Mouse (Mus musculus) layer of hippocampus, adult 2 months (tissue): ENCODE data around the gene Theg. TPM values are rescaled to one million over a fixed set of nuclear protein-coding genes. Genes with fewer than 3 reads are reported as not detected.

Experiments
- DNase-seq, 2 experiments: peaks; one replicate each; pipeline ENCODE4 v3.0.0; 2022; ENCODE audit warnings: low spot score in 2 of 2
- H3K27ac ChIP-seq: fragments of 200-600 bp; 2 replicates; pipeline ENCODE4 v1.8.1; 2022
- H3K4me3 ChIP-seq: fragments of 200-600 bp; 2 replicates; pipeline ENCODE4 v1.8.1; 2022; ENCODE audit warnings: mild to moderate bottlenecking
- CTCF ChIP-seq: fragments of 200-600 bp; conservative IDR thresholded peaks from 2 replicates; pipeline ENCODE4 v1.8.1; 2022; ENCODE audit warnings: antibody characterized with exemption, mild to moderate bottlenecking, moderate library complexity
- long read RNA-seq, 2 experiments: library from polyadenylated mRNA; stranded (forward); transcript quantifications; one replicate each; pipeline ENCODE4 v2.0.0; 2021; ENCODE audit warnings: borderline mapping rate in 2 of 2
- total RNA-seq, 2 experiments: library from RNA; stranded (reverse); gene quantifications; 2 replicates each; pipeline ENCODE4 v1.2.3; 2021

The Theg gene
- 1 to 10 TPM in 1 of 2 experiments, not detected in 1; 1.2 TPM for total RNA-seq
- long read RNA-seq, experiment 1, partial matches to known transcripts, result 0 of 1 reads
- long read RNA-seq, experiment 1, other reads (novel, unspliced or antisense), result 1 of 1 reads
- long read RNA-seq, experiment 2, result 0 reads

DNA sequence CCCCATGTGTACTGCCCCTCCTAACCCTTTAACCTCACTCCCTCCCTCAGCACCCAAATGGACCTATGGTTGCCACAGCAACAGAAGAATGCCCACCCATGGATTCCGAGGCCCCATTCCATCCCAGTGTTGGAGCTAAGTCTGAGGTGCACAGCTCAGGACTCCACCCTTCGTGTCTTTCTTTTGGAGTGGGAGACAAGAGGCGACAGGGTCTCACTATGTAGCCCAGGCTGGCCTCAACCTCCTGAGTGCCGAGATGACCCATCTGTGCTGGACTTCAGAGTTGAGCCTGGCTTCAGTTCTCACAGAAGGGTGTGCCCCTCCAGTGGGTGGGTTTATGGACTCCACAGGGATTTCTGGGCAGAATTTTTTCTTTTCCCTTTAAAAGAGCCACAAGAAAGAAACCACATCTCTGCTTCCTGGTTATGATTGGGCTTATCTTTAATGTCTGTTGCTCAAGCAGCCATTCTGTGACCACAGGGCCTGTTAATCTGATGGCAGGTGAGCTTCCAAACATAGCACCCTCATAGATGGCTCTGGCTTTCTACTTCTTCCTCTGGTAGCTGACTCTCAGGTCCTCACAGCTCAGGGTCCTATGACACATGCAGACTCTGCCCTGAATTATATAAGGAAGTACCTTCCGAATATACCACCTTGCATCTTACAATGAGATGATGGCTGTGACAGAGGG, at the start of gene Theg:
Gene Theg, minus strand, starts transcription at position 271 of the 691 bp plus-strand sequence.
- no peak for DNase-seq
- no peak within 1 kb of the TSS for H3K27ac ChIP-seq
- TF ChIP-seq CTCF, result no peak

DNA sequence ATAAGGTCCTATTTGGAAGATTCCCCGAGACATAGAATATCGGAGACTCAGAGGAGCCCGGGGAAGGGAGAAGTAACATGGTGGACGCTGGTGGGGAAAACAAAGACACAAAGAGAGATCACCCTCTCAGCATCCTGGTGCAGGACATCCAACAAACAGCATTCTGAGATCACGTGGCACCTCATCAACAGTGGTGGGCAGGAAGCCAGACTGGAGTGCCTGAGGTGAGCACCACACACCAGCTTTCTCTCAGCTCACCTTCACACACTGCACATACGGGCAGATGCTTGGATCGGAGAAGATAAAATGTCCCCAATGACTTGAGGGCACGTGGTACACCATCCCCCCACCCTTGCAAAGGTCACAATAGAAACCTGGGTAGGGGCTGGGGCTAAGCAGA, 49.2 kb upstream of the Theg start:
- peak overlapping the region; percentile 75 for H3K4me3 ChIP-seq
- DNase-seq, result no peak
- no peak for TF ChIP-seq CTCF
- H3K27ac ChIP-seq, result peak overlapping the region; percentile 98; the same call in 1 of the 2 replicates

More for the DNA sequence above, at the start of gene Theg:
- H3K4me3 ChIP-seq, result no peak within 1 kb of the TSS

DNA sequence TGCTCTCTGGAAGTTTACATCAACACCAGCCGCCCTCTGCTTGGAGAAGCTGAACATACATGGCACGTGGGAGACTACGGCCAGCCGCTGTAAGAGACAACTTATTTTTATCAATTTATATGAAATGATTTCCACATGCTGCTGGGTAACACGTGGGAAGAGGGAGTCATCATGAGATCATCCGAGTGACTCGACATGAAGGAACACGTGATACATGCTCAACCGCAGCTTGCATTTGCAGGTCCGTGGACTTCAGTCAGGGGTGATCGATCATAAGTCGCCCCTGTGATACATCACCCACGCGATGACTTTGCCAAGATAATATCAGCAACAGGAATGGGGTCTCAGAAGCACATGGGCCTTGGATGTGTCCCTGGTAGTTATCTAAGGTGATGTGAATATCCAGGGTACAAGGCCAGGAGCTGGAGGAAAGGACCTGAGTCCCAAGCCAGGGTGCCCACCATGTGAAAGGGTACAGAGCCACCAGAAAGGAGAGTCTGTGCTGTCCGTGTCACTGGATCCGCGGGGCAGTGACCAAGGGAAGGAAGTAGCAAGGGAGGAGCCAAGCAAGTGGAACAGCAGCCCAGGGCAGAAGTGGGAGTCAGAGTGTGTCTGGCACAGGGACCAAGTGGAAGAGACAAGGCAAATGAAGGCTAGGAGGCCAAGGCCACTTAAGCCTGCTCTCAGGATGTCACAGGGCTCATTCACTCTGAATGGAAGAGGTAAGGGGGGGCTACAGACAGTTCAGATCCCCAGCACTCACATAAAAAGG, 46.1 kb upstream of the Theg start:
- no peak overlapping the region for H3K4me3 ChIP-seq
- peak overlapping the region; percentile 75 for H3K27ac ChIP-seq
- no peak for DNase-seq
- no peak for TF ChIP-seq CTCF

DNA sequence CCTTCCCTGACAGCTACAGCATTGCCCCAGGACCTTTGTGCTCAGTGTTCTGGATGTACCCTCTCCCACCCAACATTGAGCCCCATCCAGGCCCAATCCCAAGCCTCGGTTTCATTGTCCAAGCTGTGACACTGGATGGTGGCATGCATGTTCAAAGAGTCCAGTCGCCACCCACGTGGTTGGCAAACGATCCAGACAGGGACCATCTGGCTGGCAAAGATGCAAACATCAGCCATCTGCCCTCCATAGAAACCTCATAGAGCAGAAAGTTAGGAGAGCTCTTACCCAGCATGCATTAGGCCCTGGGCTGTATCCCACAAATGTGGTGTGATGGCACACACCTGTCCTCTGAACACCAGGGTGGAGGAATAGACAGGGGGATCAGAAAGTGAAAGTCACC, 44.3 kb upstream of the Theg start:
- no peak for TF ChIP-seq CTCF
- no peak overlapping the region for H3K4me3 ChIP-seq
- H3K27ac ChIP-seq, result peak overlapping the region; percentile 54; the same call in 1 of the 2 replicates
- peak; percentile 68 to 70 for DNase-seq

DNA sequence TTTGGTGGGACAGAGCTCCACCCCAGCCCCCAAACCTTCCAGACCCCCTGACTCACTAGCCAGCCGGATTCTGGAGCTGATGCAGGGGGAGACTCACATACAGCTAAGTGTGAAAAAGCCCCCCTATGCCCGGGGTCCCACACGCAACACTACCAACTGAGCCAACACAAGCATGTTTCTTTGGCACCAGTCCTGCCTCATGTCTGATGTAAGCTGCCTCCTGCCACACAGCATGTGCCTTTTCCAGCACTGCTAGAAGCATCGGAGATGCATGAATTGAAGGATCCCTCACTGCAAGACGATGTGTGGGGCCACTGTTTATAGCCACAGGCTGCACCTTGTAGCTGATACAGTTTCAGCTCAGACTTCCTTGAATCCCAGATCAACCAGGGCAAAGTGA, 41.2 kb upstream of the Theg start:
- Histone ChIP-seq H3K4me3 (no peak overlapping the region), H3K27ac (peak overlapping the region; percentile 43; the same call in 1 of the 2 replicates)
- no peak for TF ChIP-seq CTCF
- DNase-seq, result no peak

DNA sequence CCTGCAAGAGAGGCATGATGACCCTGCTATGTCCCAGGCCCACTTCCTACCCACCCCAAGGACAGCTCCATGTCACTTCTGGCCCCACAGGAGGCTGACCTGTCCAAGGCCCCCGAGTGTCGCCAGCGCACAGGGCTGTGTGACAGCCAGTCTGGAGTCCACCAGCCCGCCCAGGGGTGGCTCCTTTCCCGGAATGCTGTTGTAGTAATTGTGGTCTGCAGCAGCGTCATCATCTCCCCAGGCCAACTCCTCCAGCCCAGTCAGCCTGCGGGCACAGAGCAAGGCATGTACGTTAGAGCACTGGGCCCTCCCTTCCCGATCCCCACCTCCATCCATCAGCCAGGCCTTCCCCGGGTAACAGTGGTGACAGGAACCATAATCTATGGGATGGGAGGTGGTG, 39.0 kb upstream of the Theg start:
- no peak for DNase-seq
- no peak overlapping the region for H3K4me3 ChIP-seq
- no peak for TF ChIP-seq CTCF
- no peak overlapping the region for H3K27ac ChIP-seq

DNA sequence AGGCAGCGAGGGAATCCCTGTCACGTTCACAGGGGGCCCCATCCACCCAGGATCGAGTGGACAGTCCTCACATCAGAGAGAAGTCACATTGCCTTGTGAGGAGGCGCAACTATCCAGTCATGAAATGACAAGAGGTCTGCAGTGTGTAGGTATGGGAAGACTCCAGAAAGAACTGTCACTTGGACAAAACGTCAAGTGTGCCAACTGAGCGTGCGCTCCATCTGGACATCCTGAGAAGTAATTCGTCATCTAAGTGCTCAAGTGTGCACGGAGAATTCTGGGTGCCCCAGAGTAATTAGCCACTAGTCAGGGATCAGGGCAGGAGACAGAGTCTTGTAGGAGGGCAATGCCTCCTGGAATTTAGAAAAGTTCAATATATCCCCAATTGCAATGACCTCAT, 38.3 kb upstream of the Theg start:
- TF ChIP-seq CTCF, result no peak
- H3K27ac ChIP-seq, result no peak overlapping the region

DNA sequence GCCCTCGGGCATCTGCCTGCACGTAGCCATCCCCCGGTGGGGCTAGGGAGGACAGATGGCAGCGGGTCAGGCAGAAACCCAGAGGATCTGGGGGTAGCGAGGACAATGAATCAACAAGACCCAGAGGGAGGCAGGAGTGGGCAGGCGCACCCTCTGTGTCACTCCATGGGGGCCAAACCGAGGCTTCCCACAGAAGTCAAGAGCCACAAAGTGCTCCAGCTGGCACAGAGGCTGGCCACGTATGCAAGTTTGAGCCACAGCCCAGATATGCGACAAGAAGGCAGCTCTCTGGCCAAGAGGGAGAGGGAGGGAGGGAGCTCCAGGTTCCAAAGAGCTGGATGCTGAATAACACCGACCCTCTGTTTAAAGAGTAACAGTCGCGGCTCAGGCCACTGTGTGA, 36.8 kb upstream of the Theg start:
- TF ChIP-seq CTCF, result no peak
- Histone ChIP-seq H3K4me3 (no peak overlapping the region), H3K27ac (no peak overlapping the region)
- no peak for DNase-seq

More for the DNA sequence above, 38.3 kb upstream of the Theg start:
- no peak for DNase-seq
- no peak overlapping the region for H3K4me3 ChIP-seq

DNA sequence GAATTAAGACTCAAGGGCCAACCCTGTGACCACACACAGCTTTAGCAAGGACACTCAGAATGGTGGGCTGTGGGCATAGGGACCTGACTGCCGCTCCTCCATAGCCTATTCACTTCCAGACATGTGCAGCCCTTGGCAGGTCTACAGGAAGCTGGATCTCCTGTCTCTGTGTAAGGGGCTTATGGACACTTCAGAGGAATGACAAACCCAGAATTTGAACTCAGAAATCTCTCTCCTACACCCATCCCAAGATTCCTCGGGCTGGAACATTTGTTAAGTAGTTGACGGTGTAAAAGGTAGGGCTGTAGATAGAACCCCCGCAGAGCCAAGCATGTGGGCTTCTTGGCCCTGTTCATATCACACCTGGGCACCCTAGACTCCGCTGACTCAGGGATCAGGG, 29.2 kb upstream of the Theg start:
- TF ChIP-seq CTCF, result no peak
- Histone ChIP-seq H3K27ac (peak overlapping the region; percentile 74), H3K4me3 (no peak overlapping the region)
- DNase-seq, result no peak

DNA sequence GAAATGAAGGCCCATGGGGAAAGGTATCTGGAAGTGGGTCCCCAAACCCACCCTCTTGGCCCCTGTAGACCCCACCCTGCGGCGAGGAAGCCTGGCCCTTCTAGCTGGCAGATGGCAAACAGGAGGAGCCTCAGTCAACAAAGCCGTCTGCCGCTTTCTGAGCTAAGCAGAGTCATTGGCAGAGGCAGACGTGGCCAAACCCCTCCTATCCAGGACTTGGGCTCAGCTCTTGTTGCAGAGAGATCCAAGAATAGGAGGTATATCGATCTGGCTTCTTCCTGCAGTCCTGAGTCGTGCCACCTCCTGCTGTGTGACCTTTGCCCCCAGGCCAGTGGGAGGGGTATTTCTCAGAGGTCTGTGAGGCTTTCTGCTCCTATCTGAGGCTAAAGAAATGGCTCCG, 28.7 kb upstream of the Theg start:
- no peak overlapping the region for H3K4me3 ChIP-seq
- peak in 1 of 2 experiments; percentile 51 for DNase-seq
- H3K27ac ChIP-seq, result peak overlapping the region; percentile 74
- no peak for TF ChIP-seq CTCF

DNA sequence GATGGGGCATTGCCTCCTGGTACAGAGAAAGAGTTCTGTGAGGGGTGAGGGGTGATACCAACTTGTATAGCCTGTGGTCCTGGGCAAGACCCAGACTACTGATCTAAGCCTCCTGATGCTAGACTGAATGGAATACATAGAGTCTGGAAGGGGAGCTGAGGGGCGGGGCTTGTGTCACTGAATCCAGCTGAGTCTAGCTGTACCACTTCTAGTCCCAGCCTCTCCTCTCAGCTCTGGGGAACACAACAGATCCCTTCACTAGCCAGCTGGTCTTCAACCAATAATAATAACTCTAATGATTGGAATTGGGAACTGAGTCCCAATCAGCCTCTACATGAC, 27.1 kb upstream of the Theg start:
- Histone ChIP-seq H3K27ac (peak overlapping the region; percentile 81; the same call in 1 of the 2 replicates), H3K4me3 (peak overlapping the region; percentile 62)
- no peak for DNase-seq
- TF ChIP-seq CTCF, result no peak

DNA sequence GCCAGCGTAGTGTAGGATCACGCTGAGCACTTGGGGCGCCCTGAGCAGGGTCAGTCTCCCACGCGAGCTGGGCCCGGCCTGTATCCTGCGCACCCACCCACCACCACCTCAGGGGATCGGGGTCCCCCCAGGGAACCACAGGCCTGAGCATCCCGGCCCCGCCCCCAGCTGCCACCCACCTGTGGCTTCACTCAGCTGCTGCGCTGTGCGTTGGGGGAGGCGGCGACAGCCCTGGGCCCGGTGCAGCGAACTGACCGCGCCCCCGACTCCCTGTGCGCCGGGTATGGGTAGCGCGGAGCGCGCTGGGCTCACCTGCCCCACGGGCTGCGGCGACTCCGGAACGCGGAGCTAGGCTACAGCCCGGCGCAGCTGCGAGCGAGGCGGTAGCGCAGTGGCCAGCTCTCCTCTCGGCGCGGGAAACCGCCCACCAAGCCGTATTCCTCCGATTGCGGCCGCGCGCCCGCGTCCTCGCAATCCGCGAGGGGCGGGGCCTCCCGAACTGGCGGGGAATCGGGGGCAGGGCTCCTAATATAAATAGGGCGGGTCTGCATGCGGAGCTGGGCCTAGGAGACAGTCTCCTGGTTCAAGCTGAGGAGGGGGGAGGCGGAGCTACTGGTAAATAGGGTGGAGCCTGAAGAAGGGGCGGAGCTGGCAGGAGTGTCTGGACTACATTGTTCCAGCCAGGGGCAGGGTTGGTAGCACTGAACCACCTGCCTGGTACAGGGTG, 26.6 kb upstream of the Theg start, which contains the start of gene C2cd4c:
Gene C2cd4c, minus strand, starts transcription at position 448 of the 727 bp plus-strand sequence.
- peak within 1 kb of the TSS; percentile 62 for H3K4me3 ChIP-seq
- DNase-seq, result peak; percentile 70 to 78
- no peak for TF ChIP-seq CTCF
- peak within 1 kb of the TSS; percentile 81 for H3K27ac ChIP-seq
